Mouse (Mus musculus) midbrain, embryonic 15.5 days (tissue): ENCODE data around the gene Gpr68. TPM values are rescaled to one million over a fixed set of nuclear protein-coding genes. Genes with fewer than 3 reads are reported as not detected.

Experiments used
- ATAC-seq: fragments of 200-750 bp; cut with Nextera tagmentation; replicated peaks from 2 replicates; pipeline ENCODE4 v1.8.0; 2017; ENCODE audit warnings: moderate TSS enrichment
- H3K27ac ChIP-seq: fragments of 300-500 bp; sonication (generic); 2 replicates; pipeline ENCODE4 v1.5.1; 2015; ENCODE audit warnings: mild to moderate bottlenecking, inconsistent platforms
- H3K27me3 ChIP-seq: fragments of 300-500 bp; sonication (generic); replicated peaks from 2 replicates; pipeline ENCODE4 v1.6.1; 2015; ENCODE audit warnings: inconsistent platforms
- H3K36me3 ChIP-seq: fragments of 300-500 bp; sonication (generic); replicated peaks from 2 replicates; pipeline ENCODE4 v1.6.1; 2015; ENCODE audit warnings: inconsistent platforms
- H3K4me1 ChIP-seq: fragments of 300-500 bp; sonication (generic); 2 replicates; pipeline ENCODE4 v1.6.1; 2015; ENCODE audit warnings: inconsistent platforms
- H3K4me2 ChIP-seq: fragments of 300-500 bp; sonication (generic); 2 replicates; pipeline ENCODE4 v1.6.1; 2015; ENCODE audit warnings: inconsistent platforms, mild to moderate bottlenecking, moderate library complexity
- H3K4me3 ChIP-seq: fragments of 300-500 bp; sonication (generic); 2 replicates; pipeline ENCODE4 v1.5.1; 2015; ENCODE audit warnings: mild to moderate bottlenecking, inconsistent platforms
- H3K9ac ChIP-seq: fragments of 300-500 bp; sonication (generic); 2 replicates; pipeline ENCODE4 v1.6.1; 2015; ENCODE audit warnings: mild to moderate bottlenecking, inconsistent platforms
- H3K9me3 ChIP-seq: fragments of 300-500 bp; sonication (generic); 2 replicates; pipeline ENCODE4 v1.6.1; 2016; ENCODE audit warnings: inconsistent platforms
- WGBS: fragments of 180-500 bp; shearing (Covaris S2); methylation state at CpG from one replicate; pipeline ENCODE4 v1.1.7; 2015; ENCODE audit warnings: mixed read lengths; 5-methylcytosine and 5-hydroxymethylcytosine counted together
- polyA plus RNA-seq: library from polyadenylated mRNA; unstranded; fragments of >200 nt; fragmentation: Nextera tagmentation; extraction: Ambion mirVana; gene quantifications from 2 replicates; pipeline ENCODE4 v1.2.1, GENCODE M21; 2015

Gene Gpr68
- polyA plus RNA-seq, 1 experiment from 2014 or later: 6.7 TPM

DNA sequence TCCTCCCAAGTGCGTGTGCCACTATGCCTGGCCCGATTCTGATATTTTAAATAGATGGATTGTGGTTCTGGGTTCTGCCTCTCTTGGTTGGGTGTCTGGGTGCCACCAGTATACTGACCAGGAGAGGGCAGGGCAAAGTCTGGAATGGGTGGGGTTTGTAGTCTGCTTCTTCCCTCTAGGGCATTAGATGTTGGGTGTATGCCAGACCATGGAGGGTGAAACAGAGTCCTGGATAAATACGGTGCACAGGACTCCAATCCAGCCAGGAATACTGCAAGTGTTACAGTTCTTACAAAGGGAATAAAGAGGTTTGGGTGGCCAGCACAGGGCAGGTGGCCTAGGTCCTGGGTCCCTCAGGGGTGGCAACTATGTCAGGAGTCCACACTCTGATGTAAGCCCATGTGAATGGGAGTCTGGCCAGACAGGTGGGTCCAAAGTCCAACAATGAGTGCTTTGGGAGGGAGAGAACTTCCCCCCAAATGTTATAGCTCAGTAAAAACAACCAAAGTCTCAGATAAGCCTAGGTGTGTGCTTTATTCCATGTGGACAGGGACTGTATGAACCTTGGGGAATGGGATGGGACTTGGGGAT is 45.0 kb downstream of the Gpr68 start:
- ATAC-seq: no peak
- no peak overlapping the region for H3K27ac ChIP-seq
- H3K27me3 ChIP-seq: no peaks in the 10 kb centered on the region
- H3K4me2 ChIP-seq: no peak overlapping the region
- H3K9ac ChIP-seq: no peak overlapping the region
- no peak overlapping the region for H3K4me3 ChIP-seq
- 94% methylated on average over 3 of the region's 3 CpGs for WGBS
- no peaks in the 10 kb centered on the region for H3K9me3 ChIP-seq
- H3K4me1 ChIP-seq: no peaks in the 10 kb centered on the region
- H3K36me3 ChIP-seq: no peaks in the 10 kb centered on the region

DNA sequence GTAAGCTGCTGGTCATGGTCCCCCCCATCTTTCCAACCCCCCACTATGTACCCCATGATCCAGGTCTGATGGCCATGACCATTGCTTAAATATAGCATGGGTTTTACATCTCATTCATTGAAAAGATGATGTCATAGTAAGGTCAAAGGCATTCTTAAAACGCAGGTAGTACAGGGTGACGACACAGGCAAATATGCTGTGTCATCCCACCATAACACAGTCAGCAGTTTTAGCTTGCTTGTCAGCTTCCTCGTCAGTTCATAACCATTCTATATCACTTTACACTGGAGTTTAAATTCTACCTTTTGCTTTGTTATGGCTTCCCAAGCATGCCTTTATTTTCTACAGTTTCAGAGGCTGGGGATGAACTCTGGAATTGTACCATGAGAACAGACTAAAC is 45.7 kb downstream of the Gpr68 start:
- no peak overlapping the region for H3K4me3 ChIP-seq
- no peak overlapping the region for H3K4me2 ChIP-seq
- ATAC-seq: no peak
- no peaks in the 10 kb centered on the region for H3K36me3 ChIP-seq
- no peaks in the 10 kb centered on the region for H3K27me3 ChIP-seq
- no peaks in the 10 kb centered on the region for H3K9me3 ChIP-seq
- WGBS: 87% methylated on average over 3 of the region's 3 CpGs
- H3K27ac ChIP-seq: no peak overlapping the region
- H3K4me1 ChIP-seq: no peaks in the 10 kb centered on the region
- no peak overlapping the region for H3K9ac ChIP-seq

DNA sequence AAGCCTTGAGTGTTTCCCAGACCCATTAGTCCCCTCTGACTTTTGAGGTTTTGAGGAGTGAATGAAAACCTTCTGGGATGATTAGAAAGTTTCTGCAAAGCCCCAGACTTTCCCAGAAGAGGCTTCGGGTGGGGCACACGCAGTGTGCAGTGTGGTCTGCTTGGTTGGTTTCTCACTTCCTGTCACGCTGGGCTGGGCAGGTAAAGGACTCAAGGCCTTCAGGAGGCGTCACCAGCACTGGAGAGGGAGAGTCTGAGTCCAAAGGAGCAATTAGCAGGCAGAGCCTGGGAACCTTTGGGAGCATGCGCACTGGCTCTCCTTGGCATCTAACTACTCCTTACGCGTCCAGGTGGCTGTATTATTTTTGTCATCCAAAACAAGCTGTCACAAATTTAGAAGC is 50.2 kb downstream of the Gpr68 start:
- WGBS: 78% methylated on average over 7 of the region's 7 CpGs
- Histone ChIP-seq H3K4me1 (no peaks in the 10 kb centered on the region), H3K9ac (no peak overlapping the region), H3K36me3 (no peaks in the 10 kb centered on the region), H3K4me2 (no peak overlapping the region), H3K9me3 (no peaks in the 10 kb centered on the region), H3K27ac (no peak overlapping the region), H3K27me3 (no peaks in the 10 kb centered on the region), H3K4me3 (no peak overlapping the region)
- ATAC-seq: no peak

DNA sequence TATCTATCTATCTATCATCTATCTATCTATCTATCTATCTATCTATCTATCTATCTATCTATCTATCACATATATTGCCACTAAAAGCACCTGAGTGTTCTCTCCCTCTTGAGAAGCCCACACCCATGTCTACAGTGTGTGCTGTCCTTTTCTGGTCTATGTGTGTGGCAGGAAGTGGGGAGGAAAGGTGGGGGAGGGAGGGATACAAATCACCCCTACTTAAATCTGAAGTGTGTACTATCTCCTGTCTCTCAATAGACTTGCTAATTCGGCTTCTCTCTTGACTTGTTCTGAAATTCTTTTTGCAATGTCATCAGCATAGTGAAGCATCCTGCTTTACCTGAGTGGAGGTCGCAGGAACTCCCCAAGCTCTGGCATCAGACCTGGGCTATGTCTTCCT is 51.7 kb downstream of the Gpr68 start:
- H3K9ac ChIP-seq: no peak overlapping the region
- no peak for ATAC-seq
- no peaks in the 10 kb centered on the region for H3K27me3 ChIP-seq
- no peak overlapping the region for H3K4me3 ChIP-seq
- no peak overlapping the region for H3K27ac ChIP-seq
- no peaks in the 10 kb centered on the region for H3K4me1 ChIP-seq
- WGBS: 87% methylated on average over 2 of the region's 2 CpGs
- H3K4me2 ChIP-seq: no peak overlapping the region
- H3K9me3 ChIP-seq: no peaks in the 10 kb centered on the region
- H3K36me3 ChIP-seq: no peaks in the 10 kb centered on the region

DNA sequence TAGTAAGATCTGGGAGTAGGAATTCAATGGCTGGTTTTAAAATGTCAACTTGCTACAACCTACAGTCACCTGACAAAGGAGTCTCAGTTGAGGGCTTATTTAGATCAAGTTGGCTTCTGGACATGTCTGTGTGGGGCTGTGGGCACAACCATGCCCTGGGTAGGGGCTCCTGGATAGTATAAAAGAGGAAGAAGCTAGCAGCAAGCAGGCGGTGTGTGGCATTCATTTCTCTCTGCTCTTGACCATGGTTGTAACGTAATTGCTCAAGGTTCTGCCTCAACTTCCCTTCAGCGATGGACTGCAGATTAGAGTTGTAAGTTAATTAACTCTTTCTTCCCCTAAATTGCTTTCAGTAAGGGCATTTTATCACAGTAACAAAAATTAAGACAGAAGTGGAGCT is 55.6 kb downstream of the Gpr68 start:
- Histone ChIP-seq H3K4me3 (no peak overlapping the region), H3K36me3 (no peaks in the 10 kb centered on the region), H3K9me3 (no peaks in the 10 kb centered on the region), H3K27ac (no peak overlapping the region), H3K4me1 (no peaks in the 10 kb centered on the region), H3K27me3 (no peaks in the 10 kb centered on the region), H3K4me2 (no peak overlapping the region), H3K9ac (no peak overlapping the region)
- 92% methylated on average over 3 of the region's 3 CpGs for WGBS
- ATAC-seq: no peak

DNA sequence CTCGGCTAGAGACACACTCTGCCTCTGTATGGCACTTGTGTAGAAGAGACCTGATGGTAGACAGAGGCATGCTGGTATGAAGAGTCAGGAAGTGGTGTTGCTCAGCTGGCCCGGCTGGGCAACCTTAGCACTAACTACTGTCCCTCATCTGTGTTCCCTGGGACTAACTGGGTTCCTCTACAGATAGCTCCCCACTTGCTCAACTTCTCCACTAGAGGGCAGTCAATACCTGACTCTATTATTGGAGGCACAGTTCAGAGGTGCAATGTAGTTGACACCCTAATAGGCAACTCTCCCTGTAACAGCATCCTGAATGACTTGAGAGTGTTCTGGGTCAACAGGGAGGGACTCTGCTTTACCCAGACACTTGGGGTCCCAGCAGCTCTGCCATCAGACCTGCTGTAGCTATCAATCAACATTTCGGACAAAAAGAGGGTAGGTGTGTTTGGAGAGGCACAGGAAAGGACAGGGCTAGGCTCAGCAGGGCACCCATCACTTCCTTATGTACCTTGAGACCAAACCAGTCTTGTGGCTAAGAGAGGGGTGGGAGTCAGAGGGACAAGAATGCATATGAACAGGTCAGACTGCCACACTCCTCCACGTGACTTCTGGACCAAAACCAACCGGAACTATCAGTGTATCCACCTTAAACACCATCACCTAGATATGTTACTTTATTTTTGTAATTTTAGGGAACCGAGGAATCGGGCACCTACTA is 58.4 kb downstream of the Gpr68 start:
- H3K4me1 ChIP-seq: no peaks in the 10 kb centered on the region
- H3K36me3 ChIP-seq: no peaks in the 10 kb centered on the region
- no peak overlapping the region for H3K4me2 ChIP-seq
- peak; percentile 89 for ATAC-seq
- H3K27me3 ChIP-seq: no peaks in the 10 kb centered on the region
- no peaks in the 10 kb centered on the region for H3K9me3 ChIP-seq
- no peak overlapping the region for H3K27ac ChIP-seq
- 84% methylated on average over 7 of the region's 7 CpGs for WGBS
- H3K4me3 ChIP-seq: no peak overlapping the region
- no peak overlapping the region for H3K9ac ChIP-seq

DNA sequence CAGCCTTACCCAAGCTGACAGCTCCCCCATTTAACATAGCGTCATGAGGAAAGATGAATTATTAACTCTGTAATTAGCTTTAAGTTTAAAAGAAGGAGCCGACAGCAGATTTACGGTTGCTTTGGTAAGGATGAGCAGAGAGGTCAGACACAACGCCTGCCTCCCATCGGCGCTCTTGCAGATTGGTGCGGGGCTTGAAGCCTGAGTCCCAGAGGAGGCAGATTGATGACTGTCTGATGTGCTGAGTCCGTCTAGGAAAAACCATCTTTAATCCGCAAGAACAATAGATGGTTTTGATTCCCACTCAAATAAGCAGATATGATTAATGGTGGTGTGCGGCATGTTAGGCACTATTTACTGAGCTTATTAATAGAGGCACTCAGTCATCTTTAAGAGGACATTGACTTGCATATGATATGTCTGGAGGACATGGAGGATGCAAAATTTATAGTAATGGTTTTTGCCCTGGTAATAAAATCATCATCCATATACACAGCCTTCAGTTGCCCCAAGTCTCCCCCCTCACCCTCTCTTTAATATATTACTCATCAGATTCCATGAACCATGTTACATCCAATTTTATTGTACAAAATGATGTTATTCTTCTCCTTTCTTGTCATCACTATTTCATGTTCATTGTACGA is 60.4 kb downstream of the Gpr68 start:
- H3K9ac ChIP-seq: no peak overlapping the region
- H3K4me1 ChIP-seq: no peaks in the 10 kb centered on the region
- H3K27me3 ChIP-seq: no peaks in the 10 kb centered on the region
- no peak overlapping the region for H3K4me2 ChIP-seq
- WGBS: 63% methylated on average over 11 of the region's 11 CpGs
- H3K4me3 ChIP-seq: no peak overlapping the region
- ATAC-seq: no peak
- H3K9me3 ChIP-seq: no peaks in the 10 kb centered on the region
- H3K36me3 ChIP-seq: no peaks in the 10 kb centered on the region
- H3K27ac ChIP-seq: no peak overlapping the region

DNA sequence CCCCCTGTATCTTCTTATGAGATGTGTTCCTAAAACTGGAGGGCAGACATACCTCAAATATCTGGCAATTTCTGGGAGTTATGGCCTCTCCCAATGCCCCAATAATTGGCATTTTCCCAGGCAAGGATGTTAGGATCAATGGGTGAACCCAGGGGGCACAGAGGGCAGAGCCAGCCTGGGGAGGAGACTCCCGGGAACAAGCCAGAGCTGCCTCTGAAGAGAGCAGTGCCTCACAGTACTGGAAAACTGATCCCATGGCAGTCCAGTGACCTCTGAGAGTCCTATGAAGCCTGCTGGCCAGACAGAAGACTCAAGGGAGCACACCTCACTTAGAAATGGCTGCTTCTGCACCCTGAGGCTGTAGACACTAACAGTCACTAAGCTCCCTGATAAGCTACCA is 61.4 kb downstream of the Gpr68 start:
- Histone ChIP-seq H3K4me2 (no peak overlapping the region), H3K36me3 (no peaks in the 10 kb centered on the region), H3K27ac (no peak overlapping the region), H3K9me3 (no peaks in the 10 kb centered on the region), H3K27me3 (no peaks in the 10 kb centered on the region), H3K4me3 (no peak overlapping the region), H3K9ac (no peak overlapping the region), H3K4me1 (no peaks in the 10 kb centered on the region)
- ATAC-seq: no peak
- WGBS: 35% methylated on average over 1 of the region's 1 CpGs

DNA sequence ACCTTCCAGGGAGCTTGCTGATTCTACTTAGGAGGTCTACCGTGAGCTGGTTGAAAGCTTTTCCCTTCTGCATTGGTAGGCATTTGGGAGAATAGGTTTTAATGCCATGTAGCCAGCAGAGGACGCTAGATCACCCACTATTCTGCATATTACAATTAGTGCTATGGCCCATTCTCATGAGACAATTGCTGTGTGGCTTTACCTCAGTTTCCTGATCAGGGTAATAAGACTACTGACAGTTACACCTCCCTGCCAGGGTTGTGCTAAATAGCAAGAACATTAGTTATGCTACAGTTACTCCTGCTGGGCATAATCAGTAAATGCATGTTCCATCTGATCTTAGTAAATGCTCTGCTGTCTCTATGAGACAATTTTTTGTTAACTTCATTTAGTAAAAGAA is 62.2 kb downstream of the Gpr68 start:
- Histone ChIP-seq H3K36me3 (no peaks in the 10 kb centered on the region), H3K4me2 (no peak overlapping the region), H3K4me1 (no peaks in the 10 kb centered on the region), H3K4me3 (no peak overlapping the region), H3K27ac (no peak overlapping the region), H3K9ac (no peak overlapping the region), H3K9me3 (no peaks in the 10 kb centered on the region), H3K27me3 (no peaks in the 10 kb centered on the region)
- 26% methylated on average over 2 of the region's 2 CpGs for WGBS
- no peak for ATAC-seq

DNA sequence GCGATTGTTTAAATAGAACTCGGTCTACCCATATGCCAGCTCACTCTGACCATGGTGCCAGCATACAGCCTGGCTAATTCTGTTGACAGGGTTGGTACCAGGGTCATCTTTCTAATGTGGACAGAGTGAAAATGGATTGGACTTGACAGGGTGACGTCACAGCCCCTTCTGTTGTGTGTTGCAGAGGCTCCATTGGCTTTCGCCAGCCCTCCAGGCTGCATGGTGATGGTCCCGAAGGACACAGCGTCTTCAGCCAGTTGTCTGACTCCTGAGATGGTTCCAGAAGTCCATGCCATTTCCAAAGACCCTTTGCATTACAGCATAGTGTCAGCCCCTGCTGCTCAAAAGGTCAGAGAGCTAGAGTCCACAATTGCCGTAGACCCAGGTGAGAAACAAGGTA is 63.5 kb downstream of the Gpr68 start:
- Histone ChIP-seq H3K36me3 (no peaks in the 10 kb centered on the region), H3K4me2 (no peak overlapping the region), H3K9ac (no peak overlapping the region), H3K27me3 (no peaks in the 10 kb centered on the region), H3K9me3 (no peaks in the 10 kb centered on the region), H3K27ac (no peak overlapping the region), H3K4me1 (no peaks in the 10 kb centered on the region), H3K4me3 (no peak overlapping the region)
- no peak for ATAC-seq
- 85% methylated on average over 7 of the region's 7 CpGs for WGBS

DNA sequence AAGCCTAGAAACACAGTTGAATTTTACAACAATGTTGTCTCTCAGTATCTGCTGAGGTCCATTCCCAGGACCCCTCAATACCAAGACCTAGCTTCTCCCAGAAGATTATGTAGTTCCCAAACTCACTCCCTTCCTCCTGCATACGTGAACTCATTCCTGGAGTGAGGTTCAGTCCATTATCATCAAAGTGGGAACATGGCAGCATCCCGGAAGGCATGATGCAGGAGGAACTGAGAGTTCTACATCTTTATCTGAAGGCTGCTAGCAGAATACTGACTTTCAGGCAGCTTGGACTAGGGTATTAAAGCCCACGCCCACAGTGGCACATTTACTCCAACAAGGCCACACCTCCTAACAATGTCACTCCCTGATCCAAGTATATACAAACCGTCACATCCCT is 64.8 kb downstream of the Gpr68 start:
- Histone ChIP-seq H3K27ac (no peak overlapping the region), H3K9ac (no peak overlapping the region)
- 86% methylated on average over 4 of the region's 4 CpGs for WGBS

DNA sequence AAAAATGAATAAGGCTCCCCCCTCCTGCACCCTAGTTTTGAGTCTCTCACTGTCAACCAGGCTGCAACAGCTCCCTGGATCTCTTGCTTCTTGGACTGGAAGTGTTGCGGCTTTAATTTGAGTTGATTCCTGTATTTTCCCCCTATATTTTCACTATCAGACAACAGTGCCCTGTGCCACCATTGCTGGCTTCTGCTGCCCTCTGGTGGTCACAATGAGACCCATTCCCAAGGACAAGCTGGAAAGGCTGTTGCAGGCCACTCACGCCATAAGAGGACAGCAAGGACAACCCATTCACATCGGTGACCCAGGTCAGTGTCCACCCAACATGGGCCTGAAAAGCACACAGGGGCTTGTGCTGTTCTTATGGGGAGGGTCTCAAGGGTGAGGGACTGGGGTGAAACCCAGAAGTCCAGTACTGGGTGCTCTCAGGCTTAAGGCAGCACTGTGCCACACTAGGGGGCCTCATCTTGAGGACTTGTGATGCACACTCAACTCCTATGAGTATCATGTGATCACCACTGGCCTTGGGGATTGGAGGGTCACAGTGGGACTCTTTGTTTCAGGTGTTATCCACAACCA is 66.7 kb downstream of the Gpr68 start:
- Histone ChIP-seq H3K4me2 (no peak overlapping the region), H3K4me1 (no peaks in the 10 kb centered on the region), H3K27ac (no peak overlapping the region), H3K9me3 (no peaks in the 10 kb centered on the region), H3K9ac (no peak overlapping the region), H3K27me3 (no peaks in the 10 kb centered on the region), H3K36me3 (no peaks in the 10 kb centered on the region), H3K4me3 (no peak overlapping the region)
- WGBS: 12% methylated on average over 3 of the region's 3 CpGs
- peak; percentile 77 for ATAC-seq

More for the DNA sequence above, 64.8 kb downstream of the Gpr68 start:
- no peak overlapping the region for H3K4me3 ChIP-seq
- no peaks in the 10 kb centered on the region for H3K4me1 ChIP-seq
- H3K27me3 ChIP-seq: no peaks in the 10 kb centered on the region
- H3K36me3 ChIP-seq: no peaks in the 10 kb centered on the region
- no peak overlapping the region for H3K4me2 ChIP-seq
- no peaks in the 10 kb centered on the region for H3K9me3 ChIP-seq
- ATAC-seq: no peak
